25 mouse cellular contexts compared by ENCODE assay signal in the genomic region with DNA sequence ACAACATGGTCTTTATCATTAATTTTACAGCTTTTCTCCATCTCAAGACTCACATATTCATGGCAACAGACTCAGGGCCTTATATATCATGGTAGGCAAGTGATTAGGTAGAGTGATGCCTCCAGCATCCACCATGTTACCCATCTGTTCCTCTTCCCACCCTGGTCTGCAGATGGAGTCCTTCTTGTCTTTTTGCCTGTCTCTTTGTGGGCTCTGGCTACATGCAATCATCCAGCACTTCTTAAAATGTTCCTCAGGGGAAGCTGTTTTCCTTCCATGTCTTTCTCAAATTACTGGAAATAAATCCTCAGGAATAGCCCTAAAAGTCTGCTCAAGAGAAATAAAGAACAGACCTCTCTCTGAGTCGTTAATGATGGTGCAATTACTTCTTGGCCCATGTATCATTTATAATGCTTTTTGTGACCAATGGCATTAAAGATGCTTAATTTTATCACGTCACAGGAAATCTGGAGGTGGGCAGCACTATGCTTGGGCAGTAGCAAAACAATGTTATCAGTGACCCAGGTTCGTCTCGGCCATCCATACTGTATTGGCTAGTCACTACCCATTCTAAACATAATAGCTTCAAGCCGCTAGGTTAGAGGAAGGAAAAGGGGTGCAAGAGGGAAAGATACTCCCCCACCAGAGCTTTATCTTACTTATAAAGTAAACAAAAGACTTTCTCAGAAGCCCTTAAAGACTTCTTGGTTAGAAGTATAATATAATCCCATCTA.
DNase-seq lines count a peak whose midpoint lies in the region; ATAC-seq and TF ChIP-seq lines count a peak whose summit lies in the region.
"Had no signal": no experiment of that assay in that cellular context is flagged by ENCODE, and none has a peak within 500 bp of the region (broad histone marks: within the 10 kb centered on the region; RNA-seq: fewer than 3 reads in every experiment).

No protein-coding gene starts in this region.

- no peaks in the 10 kb centered on the region for H3K27me3 ChIP-seq in heart, embryonic 13.5 days (replicated peaks)
- H3K27me3 ChIP-seq in heart, postnatal 0 days (ENCODE audit: control insufficient read depth, insufficient read depth, low read length), result no peaks in the 10 kb centered on the region
- no peaks in the 10 kb centered on the region for H3K27me3 ChIP-seq in kidney, embryonic 15.5 days
- H3K27me3 ChIP-seq in kidney, postnatal 0 days (ENCODE audit: insufficient read depth, low read length), result no peaks in the 10 kb centered on the region
- H3K27me3 ChIP-seq: CH12.LX; embryonic facial prominence, embryonic 12.5 days; forebrain, embryonic 13.5 days had no signal

- peaks cover 36% of the 10 kb centered on the region for H3K4me1 ChIP-seq in heart, embryonic 13.5 days
- peaks cover 33% of the 10 kb centered on the region for H3K4me1 ChIP-seq in heart, postnatal 0 days (ENCODE audit: control insufficient read depth, insufficient read depth)
- H3K4me1 ChIP-seq in kidney, embryonic 15.5 days, result peaks cover 17% of the 10 kb centered on the region
- no peaks in the 10 kb centered on the region; the same call in 1 of the 2 replicates for H3K4me1 ChIP-seq in kidney, postnatal 0 days (replicated peaks; ENCODE audit: insufficient read depth, low read length)
- H3K4me1 ChIP-seq: embryonic facial prominence, embryonic 10.5 days; embryonic facial prominence, embryonic 12.5 days; forebrain, embryonic 13.5 days had no signal

- H3K4me2 ChIP-seq in heart, embryonic 13.5 days, result no peak overlapping the region
- no peak overlapping the region for H3K4me2 ChIP-seq in heart, postnatal 0 days (ENCODE audit: low read depth, low read length)
- no peak overlapping the region for H3K4me2 ChIP-seq in kidney, embryonic 15.5 days
- no peak overlapping the region for H3K4me2 ChIP-seq in kidney, postnatal 0 days (ENCODE audit: low read length)
- H3K4me2 ChIP-seq: embryonic facial prominence, embryonic 12.5 days; forebrain, embryonic 13.5 days had no signal

- no peak for ATAC-seq in heart, embryonic 13.5 days (ENCODE audit: extremely low read depth, insufficient number of reproducible peaks, low FRiP score, low TSS enrichment)
- no peak for ATAC-seq in heart, postnatal 0 days (ENCODE audit: insufficient read depth, low read depth)
- peak; percentile 62 for ATAC-seq in kidney, embryonic 15.5 days (replicated peaks; ENCODE audit: low FRiP score)
- ATAC-seq in kidney, postnatal 0 days (replicated peaks; ENCODE audit: low FRiP score, low read depth), result no peak
- ATAC-seq: activated CD4-positive, CD25-positive, alpha-beta regulatory T cell, adult 4 months; CD4-positive, CD25-positive, alpha-beta regulatory T cell, adult 4 months; forebrain, embryonic 13.5 days; Patski had no signal

- H3K36me3 ChIP-seq in heart, embryonic 13.5 days, result no peaks in the 10 kb centered on the region
- no peaks in the 10 kb centered on the region for H3K36me3 ChIP-seq in heart, postnatal 0 days (replicated peaks; ENCODE audit: control insufficient read depth, insufficient read depth, low read length)
- H3K36me3 ChIP-seq in kidney, embryonic 15.5 days, result no peaks in the 10 kb centered on the region
- H3K36me3 ChIP-seq in kidney, postnatal 0 days (ENCODE audit: insufficient read depth, low read length), result no peaks in the 10 kb centered on the region
- H3K36me3 ChIP-seq: embryonic facial prominence, embryonic 10.5 days; embryonic facial prominence, embryonic 12.5 days; G1E had no signal

- no peak for TF ChIP-seq CTCF in heart, postnatal 0 days (IDR thresholded peaks at IDR 0.05; ENCODE audit: low read depth)
- 0 out of 2 replicates have a peak, but pooled peaks have one; percentile 15 for TF ChIP-seq CTCF in kidney, postnatal 0 days (IDR thresholded peaks at IDR 0.05; ENCODE audit: low read depth)

- no peak overlapping the region for H3K9ac ChIP-seq in heart, embryonic 13.5 days
- H3K9ac ChIP-seq in heart, postnatal 0 days (replicated peaks; ENCODE audit: low read depth, low read length), result no peak overlapping the region
- no peak overlapping the region for H3K9ac ChIP-seq in kidney, embryonic 15.5 days
- no peak overlapping the region for H3K9ac ChIP-seq in kidney, postnatal 0 days (ENCODE audit: low read depth, low read length)
- H3K9ac ChIP-seq: embryonic facial prominence, embryonic 12.5 days; forebrain, embryonic 13.5 days had no signal

- 0 out of 2 replicates have a peak, but pooled peaks have one; percentile 34 for TF ChIP-seq EP300 in heart, postnatal 0 days (IDR thresholded peaks at IDR 0.05; ENCODE audit: low read depth)

- DNase-seq in heart, postnatal 25 days (ENCODE audit: low spot score), result no peak
- DNase-seq in heart, postnatal 0 days (ENCODE audit: low spot score), result no peak
- no peak for DNase-seq in heart, adult 18-20 months
- no peak for DNase-seq in kidney, adult 11 months
- DNase-seq in kidney, postnatal 0 days (ENCODE audit: low spot score), result peak; percentile 86
- DNase-seq in kidney, postnatal 36 days, result no peak
- DNase-seq: adrenal gland, adult 8-10 months; adrenal gland, postnatal 14 days; adrenal gland, postnatal 36 days; B cell, adult 2 months; cerebellum, adult 11-12 months; cerebellum, adult 2 months; cerebellum, adult 9-10 months; cerebellum, postnatal 10 days; cerebellum, postnatal 25 days had no signal

- whole genome bisulfite sequencing in heart, embryonic 13.5 days, result 50% methylated on average over 5 of the region's 5 CpGs
- 63% methylated on average over 5 of the region's 5 CpGs for WGBS in heart, postnatal 0 days
- WGBS in kidney, embryonic 15.5 days, result 14% methylated on average over 5 of the region's 5 CpGs
- 15% methylated on average over 5 of the region's 5 CpGs for WGBS in kidney, postnatal 0 days

- no peaks in the 10 kb centered on the region for H3K9me3 ChIP-seq in heart, embryonic 13.5 days
- H3K9me3 ChIP-seq in heart, postnatal 0 days (replicated peaks; ENCODE audit: control insufficient read depth, low read length), result no peaks in the 10 kb centered on the region
- no peaks in the 10 kb centered on the region for H3K9me3 ChIP-seq in kidney, embryonic 15.5 days (replicated peaks)
- no peaks in the 10 kb centered on the region for H3K9me3 ChIP-seq in kidney, postnatal 0 days (replicated peaks; ENCODE audit: low read length)
- H3K9me3 ChIP-seq: embryonic facial prominence, embryonic 10.5 days; embryonic facial prominence, embryonic 12.5 days; forebrain, embryonic 13.5 days; G1E had no signal

- H3K27ac ChIP-seq in heart, embryonic 13.5 days (replicated peaks), result 0 out of 2 replicates have a peak overlapping the region, but pooled peaks have one; percentile 1
- no peak overlapping the region for H3K27ac ChIP-seq in heart, postnatal 0 days (ENCODE audit: low read depth)
- H3K27ac ChIP-seq in kidney, embryonic 15.5 days, result no peak overlapping the region
- H3K27ac ChIP-seq in kidney, postnatal 0 days, result no peak overlapping the region
- H3K27ac ChIP-seq: embryonic facial prominence, embryonic 10.5 days; embryonic facial prominence, embryonic 12.5 days; forebrain, embryonic 13.5 days had no signal

- intact Hi-C loops in heart, postnatal 25 days (cut with DNase I), result no loop called here

- H3K4me3 ChIP-seq in heart, embryonic 13.5 days, result no peak overlapping the region
- no peak overlapping the region for H3K4me3 ChIP-seq in heart, postnatal 0 days (ENCODE audit: low read depth, low read length)
- no peak overlapping the region for H3K4me3 ChIP-seq in kidney, embryonic 15.5 days (replicated peaks)
- H3K4me3 ChIP-seq in kidney, postnatal 0 days (replicated peaks; ENCODE audit: low read depth, low read length), result no peak overlapping the region
- H3K4me3 ChIP-seq: embryonic facial prominence, embryonic 10.5 days; embryonic facial prominence, embryonic 12.5 days; forebrain, embryonic 13.5 days had no signal
